Mouse (Mus musculus) retina, adult 2 months (tissue): Measurements from ENCODE around the gene Sct.

Experiments used
- DNase-seq: peaks from one replicate; pipeline ENCODE4 v3.0.0-alpha.2; 2012; ENCODE audit warnings: low read depth, low spot score

The Sct gene

GRCm38 (mm10) chr7:141230570-141230969 is 48.4 kb downstream of the Sct start:
- no peak for DNase-seq

GRCm38 (mm10) chr7:141229702-141230101 is 49.2 kb downstream of the Sct start:
- no peak for DNase-seq
